Mouse (Mus musculus) midbrain, postnatal 0 days (tissue): ENCODE results near the gene Cyp2ab1. TPM values are rescaled to one million over a fixed set of nuclear protein-coding genes. Genes with fewer than 3 reads are reported as not detected.
A peak's percentile ranks its signal among the peaks of the same experiment; 100 is the strongest.

Experiments used
- ATAC-seq: fragments of 200-750 bp; cut with Nextera tagmentation; 2 replicates; pipeline ENCODE4 v1.8.0; 2017; ENCODE audit warnings: moderate number of reproducible peaks, mild to moderate bottlenecking, moderate TSS enrichment, moderate library complexity; ENCODE audit not compliant: low FRiP score
- DNase-seq: peaks from one replicate; pipeline ENCODE4 v3.0.0-alpha.2; 2015; ENCODE audit warnings: low spot score
- H3K27ac ChIP-seq: fragments of 300-500 bp; sonication (generic); 2 replicates; pipeline ENCODE4 v1.5.1; 2014; ENCODE audit warnings: low read depth, mild to moderate bottlenecking, low read length, mixed read lengths
- H3K27me3 ChIP-seq: fragments of 300-500 bp; sonication (generic); 2 replicates; pipeline ENCODE4 v1.6.1; 2014; ENCODE audit warnings: low read length, control low read depth, mixed read lengths; ENCODE audit not compliant: insufficient read depth
- H3K36me3 ChIP-seq: fragments of 300-500 bp; sonication (generic); 2 replicates; pipeline ENCODE4 v1.6.1; 2014; ENCODE audit warnings: low read length, control low read depth, mixed read lengths; ENCODE audit not compliant: insufficient read depth
- H3K4me1 ChIP-seq: fragments of 300-500 bp; sonication (generic); 2 replicates; pipeline ENCODE4 v1.6.1; 2014; ENCODE audit warnings: mild to moderate bottlenecking, control low read depth, antibody characterized with exemption, low read length, mixed read lengths; ENCODE audit not compliant: insufficient read depth
- H3K4me2 ChIP-seq: fragments of 300-500 bp; sonication (generic); 2 replicates; pipeline ENCODE4 v1.6.1; 2014; ENCODE audit warnings: low read depth, mild to moderate bottlenecking, low read length, mixed read lengths; ENCODE audit not compliant: poor library complexity, severe bottlenecking
- H3K4me3 ChIP-seq: fragments of 300-500 bp; sonication (generic); 2 replicates; pipeline ENCODE4 v1.5.1; 2014; ENCODE audit warnings: low read depth, mild to moderate bottlenecking, low read length, moderate library complexity
- H3K9ac ChIP-seq: fragments of 300-500 bp; sonication (generic); replicated peaks from 2 replicates; pipeline ENCODE4 v1.6.1; 2014; ENCODE audit warnings: mild to moderate bottlenecking, low read length, moderate library complexity, mixed read lengths; ENCODE audit not compliant: poor library complexity, severe bottlenecking
- H3K9me3 ChIP-seq: fragments of 300-500 bp; sonication (generic); 2 replicates; pipeline ENCODE4 v1.6.1; 2016; ENCODE audit warnings: low read length, control low read depth
- CTCF ChIP-seq: IDR thresholded peaks from 2 replicates; pipeline ENCODE4 v1.5.1; 2016; ENCODE audit warnings: antibody characterized with exemption, mild to moderate bottlenecking
- WGBS: fragments of 180-500 bp; shearing (Covaris S2); extraction: QIAGEN DNeasy Blood & Tissue Kit; methylation state at CpG from one replicate; pipeline ENCODE4 v1.1.7; 2014; 5-methylcytosine and 5-hydroxymethylcytosine counted together
- polyA plus RNA-seq: library from polyadenylated mRNA; unstranded; fragments of >200 nt; fragmentation: Nextera tagmentation; extraction: Ambion mirVana; gene quantifications from 2 replicates; pipeline ENCODE4 v1.2.1, GENCODE M21; 2015
- total RNA-seq: library from RNA; depleted of rRNA; stranded (reverse); fragments of >200 nt; gene quantifications from 2 replicates; pipeline ENCODE4 v1.2.3, GENCODE M21; 2014

The Cyp2ab1 gene
- total and polyA plus RNA-seq, 2 experiments from 2014 or later: not detected

- Histone ChIP-seq H3K9ac (no peak overlapping the region), H3K27me3 (no peaks in the 10 kb centered on the region), H3K27ac (no peak overlapping the region), H3K4me1 (no peaks in the 10 kb centered on the region), H3K4me2 (no peak overlapping the region), H3K9me3 (no peaks in the 10 kb centered on the region), H3K4me3 (no peak overlapping the region), H3K36me3 (peaks cover 39% of the 10 kb centered on the region)
- 85% methylated on average over 5 of the region's 5 CpGs for WGBS
- no peak for TF ChIP-seq CTCF
- DNase-seq (no peak), ATAC-seq (no peak)
Measured at GRCm38 (mm10) chr16:20328306-20328705, 3.1 kb upstream of the Cyp2ab1 start.

- WGBS: 81% methylated on average over 5 of the region's 5 CpGs
Measured at GRCm38 (mm10) chr16:20323907-20324306, 1.3 kb downstream of the Cyp2ab1 start.

GRCm38 (mm10) chr16:20322274-20322673, 2.9 kb downstream of the Cyp2ab1 start:
- peak; percentile 13; the same call in 1 of the 2 replicates for TF ChIP-seq CTCF
- WGBS: 93% methylated on average over 4 of the region's 4 CpGs
- Histone ChIP-seq H3K4me3 (no peak overlapping the region), H3K27me3 (no peaks in the 10 kb centered on the region), H3K4me1 (no peaks in the 10 kb centered on the region), H3K9ac (no peak overlapping the region), H3K9me3 (no peaks in the 10 kb centered on the region), H3K4me2 (no peak overlapping the region), H3K27ac (no peak overlapping the region), H3K36me3 (no peaks in the 10 kb centered on the region)
- no peak for DNase-seq
- ATAC-seq: no peak

More at GRCm38 (mm10) chr16:20323907-20324306, 1.3 kb downstream of the Cyp2ab1 start:
- Histone ChIP-seq H3K9ac (no peak overlapping the region), H3K4me1 (no peaks in the 10 kb centered on the region), H3K9me3 (no peaks in the 10 kb centered on the region), H3K27ac (no peak overlapping the region), H3K4me3 (no peak overlapping the region), H3K36me3 (peaks cover 4% of the 10 kb centered on the region; the same call in 1 of the 2 replicates), H3K27me3 (no peaks in the 10 kb centered on the region), H3K4me2 (no peak overlapping the region)
- ATAC-seq (no peak), DNase-seq (no peak)
- no peak for TF ChIP-seq CTCF

GRCm38 (mm10) chr16:20316770-20317169, 8.4 kb downstream of the Cyp2ab1 start:
- 72% methylated on average over 6 of the region's 6 CpGs for WGBS
- DNase-seq: no peak
- no peak for ATAC-seq
- Histone ChIP-seq H3K4me2 (no peak overlapping the region), H3K27ac (no peak overlapping the region), H3K36me3 (no peaks in the 10 kb centered on the region), H3K4me1 (no peaks in the 10 kb centered on the region), H3K9ac (no peak overlapping the region), H3K4me3 (no peak overlapping the region), H3K9me3 (no peaks in the 10 kb centered on the region), H3K27me3 (no peaks in the 10 kb centered on the region)
- no peak for TF ChIP-seq CTCF

GRCm38 (mm10) chr16:20315266-20315665, 9.9 kb downstream of the Cyp2ab1 start:
- no peaks in the 10 kb centered on the region for H3K4me1 ChIP-seq
- H3K9ac ChIP-seq: no peak overlapping the region
- no peaks in the 10 kb centered on the region for H3K27me3 ChIP-seq
- no peak overlapping the region for H3K4me2 ChIP-seq
- H3K36me3 ChIP-seq: no peaks in the 10 kb centered on the region
- 85% methylated on average over 4 of the region's 4 CpGs for WGBS
- TF ChIP-seq CTCF: no peak
- no peak for ATAC-seq
- no peak overlapping the region for H3K4me3 ChIP-seq
- no peak for DNase-seq
- no peak overlapping the region for H3K27ac ChIP-seq
- no peaks in the 10 kb centered on the region for H3K9me3 ChIP-seq

GRCm38 (mm10) chr16:20312272-20312671, 12.9 kb downstream of the Cyp2ab1 start:
- Histone ChIP-seq H3K4me3 (no peak overlapping the region), H3K9me3 (no peaks in the 10 kb centered on the region), H3K27me3 (no peaks in the 10 kb centered on the region), H3K9ac (no peak overlapping the region), H3K4me1 (no peaks in the 10 kb centered on the region), H3K36me3 (no peaks in the 10 kb centered on the region), H3K27ac (no peak overlapping the region), H3K4me2 (no peak overlapping the region)
- WGBS: 80% methylated on average over 14 of the region's 14 CpGs
- no peak for ATAC-seq
- DNase-seq: no peak
- no peak for TF ChIP-seq CTCF
